Mouse (Mus musculus) splenic B cell, adult 2 months (primary cell): Measurements from ENCODE around the gene Ifngr2.
A peak's percentile ranks its signal among the peaks of the same experiment; 100 is the strongest.

Experiments
- DNase-seq: peaks from one replicate; pipeline ENCODE4 v3.0.0-alpha.2; 2011; ENCODE audit warnings: low read depth, low spot score
- H3K27me3 ChIP-seq: 2 replicates; pipeline ENCODE4 v1.6.1; 2012; ENCODE audit warnings: mild to moderate bottlenecking, low read length, moderate library complexity, mixed read lengths; ENCODE audit not compliant: control insufficient read depth, poor library complexity, insufficient read depth, severe bottlenecking
- H3K36me3 ChIP-seq: 2 replicates; pipeline ENCODE4 v1.6.1; 2012; ENCODE audit warnings: mild to moderate bottlenecking, low read length, moderate library complexity, mixed read lengths; ENCODE audit not compliant: control insufficient read depth, poor library complexity, insufficient read depth, severe bottlenecking

Gene Ifngr2

GRCm38 (mm10) chr16:91546836-91547741 lies at the start of gene Ifngr2:
TSS of gene Ifngr2 (plus strand) at chr16:91547072.
- Histone ChIP-seq H3K27me3 (no peaks in the 10 kb centered on the region), H3K36me3 (peaks cover 2% of the 10 kb centered on the region; the same call in 1 of the 2 replicates)
- DNase-seq = peak; percentile 61

GRCm38 (mm10) chr16:91498041-91498440 lies 48.8 kb upstream of the Ifngr2 start:
- no peak for DNase-seq
- peaks cover 19% of the 10 kb centered on the region for H3K36me3 ChIP-seq
- no peaks in the 10 kb centered on the region for H3K27me3 ChIP-seq

GRCm38 (mm10) chr16:91504701-91505100 lies 42.2 kb upstream of the Ifngr2 start:
- DNase-seq = no peak
- peaks cover 13% of the 10 kb centered on the region for H3K36me3 ChIP-seq
- no peaks in the 10 kb centered on the region for H3K27me3 ChIP-seq

- no peak for DNase-seq
- Histone ChIP-seq H3K27me3 (no peaks in the 10 kb centered on the region), H3K36me3 (peaks cover 13% of the 10 kb centered on the region)
Observed at GRCm38 (mm10) chr16:91505116-91505601, 41.7 kb upstream of the Ifngr2 start.

GRCm38 (mm10) chr16:91506396-91506795 lies 40.5 kb upstream of the Ifngr2 start:
- Histone ChIP-seq H3K36me3 (peaks cover 13% of the 10 kb centered on the region), H3K27me3 (no peaks in the 10 kb centered on the region)
- no peak for DNase-seq

- Histone ChIP-seq H3K27me3 (no peaks in the 10 kb centered on the region), H3K36me3 (peaks cover 2% of the 10 kb centered on the region)
- DNase-seq = peak; percentile 92
Observed at GRCm38 (mm10) chr16:91512161-91512787, 34.6 kb upstream of the Ifngr2 start.

GRCm38 (mm10) chr16:91513099-91513498 lies 33.8 kb upstream of the Ifngr2 start:
- H3K36me3 ChIP-seq = no peaks in the 10 kb centered on the region; the same call in 1 of the 2 replicates
- no peaks in the 10 kb centered on the region for H3K27me3 ChIP-seq
- no peak for DNase-seq

GRCm38 (mm10) chr16:91517020-91517419 lies 29.9 kb upstream of the Ifngr2 start:
- Histone ChIP-seq H3K27me3 (no peaks in the 10 kb centered on the region), H3K36me3 (no peaks in the 10 kb centered on the region)
- no peak for DNase-seq

GRCm38 (mm10) chr16:91522040-91522439 lies 24.8 kb upstream of the Ifngr2 start:
- no peaks in the 10 kb centered on the region for H3K27me3 ChIP-seq
- no peaks in the 10 kb centered on the region for H3K36me3 ChIP-seq
- DNase-seq = peak; percentile 82

GRCm38 (mm10) chr16:91522479-91523309 lies 24.2 kb upstream of the Ifngr2 start:
- DNase-seq = peak; percentile 91
- Histone ChIP-seq H3K36me3 (no peaks in the 10 kb centered on the region), H3K27me3 (no peaks in the 10 kb centered on the region)

- DNase-seq = no peak
- Histone ChIP-seq H3K36me3 (no peaks in the 10 kb centered on the region), H3K27me3 (no peaks in the 10 kb centered on the region)
Observed at GRCm38 (mm10) chr16:91524206-91524605, 22.7 kb upstream of the Ifngr2 start.

GRCm38 (mm10) chr16:91526274-91526673 lies 20.6 kb upstream of the Ifngr2 start:
- H3K27me3 ChIP-seq = no peaks in the 10 kb centered on the region
- DNase-seq = no peak
- no peaks in the 10 kb centered on the region for H3K36me3 ChIP-seq

GRCm38 (mm10) chr16:91527051-91527450 lies 19.8 kb upstream of the Ifngr2 start:
- DNase-seq = peak; percentile 41
- Histone ChIP-seq H3K27me3 (no peaks in the 10 kb centered on the region), H3K36me3 (no peaks in the 10 kb centered on the region)

GRCm38 (mm10) chr16:91527500-91527899 lies 19.4 kb upstream of the Ifngr2 start:
- no peaks in the 10 kb centered on the region for H3K36me3 ChIP-seq
- no peaks in the 10 kb centered on the region for H3K27me3 ChIP-seq
- DNase-seq = no peak
